Mouse (Mus musculus) liver, postnatal 0 days (tissue): ENCODE measurements around the gene Grsf1.

Experiments
- CTCF ChIP-seq: sonication (generic); IDR thresholded peaks from 2 replicates; pipeline ENCODE4 v1.5.1; 2016; ENCODE audit warnings: antibody characterized with exemption, low read depth
- EP300 ChIP-seq: IDR thresholded peaks from 2 replicates; pipeline ENCODE4 v1.6.1; 2016; ENCODE audit warnings: antibody characterized with exemption, low read depth, mild to moderate bottlenecking

DNA sequence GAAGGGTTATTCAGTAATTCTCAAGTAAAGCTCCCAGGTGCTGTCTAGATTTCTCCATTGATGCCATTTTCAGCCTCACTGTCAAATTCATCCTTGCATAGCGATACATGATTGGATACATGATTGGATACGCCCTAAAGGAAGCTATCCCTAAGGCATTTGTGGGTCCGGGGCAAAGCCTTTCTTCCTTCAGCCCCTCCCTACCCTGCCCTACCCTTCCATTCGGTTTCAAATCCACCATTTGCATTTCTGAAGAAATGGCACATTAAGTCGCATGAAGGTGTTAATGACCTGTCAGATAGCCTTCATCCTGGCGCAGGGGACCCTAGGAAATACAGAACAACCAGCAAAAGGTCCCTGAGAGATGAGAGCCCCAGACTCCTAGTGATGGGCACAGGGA, 9.3 kb upstream of the Grsf1 start:
- TF ChIP-seq CTCF (no peak), EP300 (no peak)
